Mouse (Mus musculus) G1E (cell line): ENCODE measurements around the gene Prkcb.

Source experiments
- CTCF ChIP-seq: IDR thresholded peaks from 2 replicates; pipeline ENCODE4 v1.5.1; 2012; ENCODE audit warnings: low read depth, low read length, inconsistent platforms, mixed read lengths
- GATA1 ChIP-seq: IDR thresholded peaks from 2 replicates; pipeline ENCODE4 v1.6.1; 2012; ENCODE audit warnings: borderline replicate concordance, low read length, inconsistent platforms, mixed read lengths
- GATA2 ChIP-seq: IDR thresholded peaks from 2 replicates; pipeline ENCODE4 v1.6.1; 2012; ENCODE audit warnings: low read depth, low read length, inconsistent platforms, borderline replicate concordance
- POLR2AphosphoS5 ChIP-seq: IDR thresholded peaks from 2 replicates; pipeline ENCODE4 v1.6.1; 2012; ENCODE audit warnings: low read depth, low read length, inconsistent platforms; ENCODE audit not compliant: insufficient replicate concordance
- TAL1 ChIP-seq: conservative IDR thresholded peaks from 2 replicates; pipeline ENCODE4 v1.6.1; 2012; ENCODE audit warnings: low read depth, low read length, inconsistent platforms, mixed read lengths

DNA sequence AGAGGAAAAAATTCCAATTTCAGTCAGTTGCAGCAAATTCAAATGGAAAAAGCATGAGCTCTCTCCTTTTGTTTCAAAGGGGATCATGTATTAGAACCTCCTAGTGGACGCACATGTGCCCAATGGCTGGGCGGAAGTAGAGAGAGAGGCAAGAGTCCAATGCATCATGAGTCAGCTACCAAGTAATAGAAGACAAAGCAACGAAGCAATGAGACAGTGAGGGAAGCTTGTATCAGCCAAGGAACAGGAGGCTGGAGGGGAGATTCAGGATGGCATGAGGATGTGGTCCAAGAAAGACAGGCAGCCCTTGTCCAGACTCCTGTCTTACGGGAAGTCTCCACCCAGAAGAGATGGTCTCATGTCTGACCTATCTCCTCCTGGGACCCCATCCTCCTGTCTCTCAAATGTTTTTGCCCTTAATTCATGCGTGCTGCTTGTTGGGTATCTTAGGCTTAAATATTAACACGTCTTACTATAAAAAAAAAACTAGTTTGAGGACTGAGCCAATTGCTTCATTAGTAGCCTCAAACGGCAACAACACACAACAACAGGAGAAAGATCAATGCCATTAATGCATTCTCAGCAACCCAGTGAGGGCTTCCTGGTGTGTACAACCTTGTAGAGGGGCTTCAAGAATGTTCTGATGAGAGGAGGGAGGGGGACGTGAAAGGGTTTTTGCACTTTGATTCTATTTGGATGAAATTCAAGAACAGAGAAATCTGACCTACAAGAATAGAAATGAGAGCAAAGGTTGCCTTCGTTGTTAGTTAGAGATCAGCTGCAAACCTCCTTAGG, 245.2 kb downstream of the Prkcb start:
- no peak for TF ChIP-seq POLR2AphosphoS5
- TF ChIP-seq TAL1: no peak
- no peak for TF ChIP-seq CTCF
- TF ChIP-seq GATA1: no peak
- TF ChIP-seq GATA2: no peak
